Mouse (Mus musculus): ENCODE measurements around the gene Kif6. TPM values are rescaled to one million over a fixed set of nuclear protein-coding genes. Genes with fewer than 3 reads are reported as not detected.

Gene Kif6
- polyA plus RNA-seq, 1 experiment from 2014 or later = 2.3 TPM

GRCm38 (mm10) chr17:49633041-49633440, 18.1 kb downstream of the Kif6 start:
- WGBS = 51% methylated on average over 8 of the region's 8 CpGs
- Histone ChIP-seq H3K4me3 (no peak overlapping the region), H3K9me3 (no peaks in the 10 kb centered on the region), H3K27ac (replicated peaks) (no peak overlapping the region), H3K36me3 (no peaks in the 10 kb centered on the region), H3K4me2 (no peak overlapping the region), H3K4me1 (replicated peaks) (no peaks in the 10 kb centered on the region; the same call in 1 of the 2 replicates), H3K27me3 (no peaks in the 10 kb centered on the region), H3K9ac (no peak overlapping the region)
- ATAC-seq (ENCODE audit: low FRiP score, low read depth) = no peak

GRCm38 (mm10) chr17:49641903-49642302, 27.0 kb downstream of the Kif6 start:
- 93% methylated on average over 6 of the region's 6 CpGs for WGBS
- Histone ChIP-seq H3K9ac (no peak overlapping the region), H3K4me3 (no peak overlapping the region), H3K27me3 (no peaks in the 10 kb centered on the region), H3K27ac (replicated peaks) (no peak overlapping the region), H3K4me1 (replicated peaks) (no peaks in the 10 kb centered on the region), H3K4me2 (no peak overlapping the region), H3K9me3 (no peaks in the 10 kb centered on the region), H3K36me3 (no peaks in the 10 kb centered on the region)
- ATAC-seq (ENCODE audit: low FRiP score, low read depth) = no peak

- Histone ChIP-seq H3K4me1 (replicated peaks) (no peaks in the 10 kb centered on the region), H3K9me3 (no peaks in the 10 kb centered on the region), H3K27ac (replicated peaks) (no peak overlapping the region), H3K9ac (no peak overlapping the region), H3K27me3 (no peaks in the 10 kb centered on the region), H3K4me3 (no peak overlapping the region), H3K36me3 (no peaks in the 10 kb centered on the region), H3K4me2 (no peak overlapping the region)
- ATAC-seq (ENCODE audit: low FRiP score, low read depth) = no peak
- WGBS = 97% methylated on average over 8 of the region's 8 CpGs
Observed at GRCm38 (mm10) chr17:49642336-49642735, 27.4 kb downstream of the Kif6 start.

GRCm38 (mm10) chr17:49642889-49643490, 28.1 kb downstream of the Kif6 start:
- no peak for ATAC-seq (ENCODE audit: low FRiP score, low read depth)
- Histone ChIP-seq H3K36me3 (no peaks in the 10 kb centered on the region), H3K4me1 (replicated peaks) (no peaks in the 10 kb centered on the region), H3K4me2 (no peak overlapping the region), H3K4me3 (no peak overlapping the region), H3K27me3 (no peaks in the 10 kb centered on the region), H3K9me3 (no peaks in the 10 kb centered on the region), H3K9ac (no peak overlapping the region), H3K27ac (replicated peaks) (no peak overlapping the region)
- 74% methylated on average over 11 of the region's 11 CpGs for WGBS

GRCm38 (mm10) chr17:49646267-49646666, 31.3 kb downstream of the Kif6 start:
- H3K9ac ChIP-seq = no peak overlapping the region
- no peak overlapping the region for H3K4me3 ChIP-seq
- over 99% methylated on average over 5 of the region's 5 CpGs for WGBS

GRCm38 (mm10) chr17:49648970-49649369, 34.0 kb downstream of the Kif6 start:
- H3K9me3 ChIP-seq = no peaks in the 10 kb centered on the region
- H3K9ac ChIP-seq = no peak overlapping the region
- no peaks in the 10 kb centered on the region for H3K4me1 ChIP-seq (replicated peaks)
- no peaks in the 10 kb centered on the region for H3K27me3 ChIP-seq
- WGBS = 76% methylated on average over 2 of the region's 2 CpGs
- H3K4me3 ChIP-seq = no peak overlapping the region
- no peak overlapping the region for H3K27ac ChIP-seq (replicated peaks)
- no peak for ATAC-seq (ENCODE audit: low FRiP score, low read depth)
- H3K36me3 ChIP-seq = no peaks in the 10 kb centered on the region
- H3K4me2 ChIP-seq = no peak overlapping the region

More at GRCm38 (mm10) chr17:49646267-49646666, 31.3 kb downstream of the Kif6 start:
- no peak for ATAC-seq (ENCODE audit: low FRiP score, low read depth)
- Histone ChIP-seq H3K4me1 (replicated peaks) (no peaks in the 10 kb centered on the region), H3K9me3 (no peaks in the 10 kb centered on the region), H3K36me3 (no peaks in the 10 kb centered on the region), H3K4me2 (no peak overlapping the region), H3K27me3 (no peaks in the 10 kb centered on the region), H3K27ac (replicated peaks) (no peak overlapping the region)

GRCm38 (mm10) chr17:49649394-49649793, 34.5 kb downstream of the Kif6 start:
- Histone ChIP-seq H3K27me3 (no peaks in the 10 kb centered on the region), H3K36me3 (no peaks in the 10 kb centered on the region), H3K9ac (no peak overlapping the region), H3K27ac (replicated peaks) (no peak overlapping the region), H3K4me1 (replicated peaks) (no peaks in the 10 kb centered on the region), H3K4me2 (no peak overlapping the region), H3K9me3 (no peaks in the 10 kb centered on the region), H3K4me3 (no peak overlapping the region)
- no peak for ATAC-seq (ENCODE audit: low FRiP score, low read depth)
- 89% methylated on average over 7 of the region's 7 CpGs for WGBS

- ATAC-seq (ENCODE audit: low FRiP score, low read depth) = no peak
- 84% methylated on average over 4 of the region's 4 CpGs for WGBS
- Histone ChIP-seq H3K9ac (no peak overlapping the region), H3K9me3 (no peaks in the 10 kb centered on the region), H3K36me3 (no peaks in the 10 kb centered on the region), H3K4me2 (no peak overlapping the region), H3K4me1 (replicated peaks) (no peaks in the 10 kb centered on the region), H3K4me3 (no peak overlapping the region), H3K27ac (replicated peaks) (no peak overlapping the region), H3K27me3 (no peaks in the 10 kb centered on the region)
Observed at GRCm38 (mm10) chr17:49650366-49650765, 35.4 kb downstream of the Kif6 start.

- H3K27ac ChIP-seq (replicated peaks) = no peak overlapping the region
- no peak overlapping the region for H3K9ac ChIP-seq
- WGBS = 38% methylated on average over 3 of the region's 3 CpGs
- H3K4me2 ChIP-seq = no peak overlapping the region
- H3K4me1 ChIP-seq (replicated peaks) = no peaks in the 10 kb centered on the region
- peak; percentile 51 for ATAC-seq (ENCODE audit: low FRiP score, low read depth)
- no peak overlapping the region for H3K4me3 ChIP-seq
- H3K9me3 ChIP-seq = no peaks in the 10 kb centered on the region
- no peaks in the 10 kb centered on the region for H3K36me3 ChIP-seq
- H3K27me3 ChIP-seq = no peaks in the 10 kb centered on the region
Observed at GRCm38 (mm10) chr17:49652357-49652756, 37.4 kb downstream of the Kif6 start.

- Histone ChIP-seq H3K27ac (replicated peaks) (no peak overlapping the region), H3K9me3 (no peaks in the 10 kb centered on the region), H3K4me2 (no peak overlapping the region), H3K4me1 (replicated peaks) (no peaks in the 10 kb centered on the region), H3K36me3 (no peaks in the 10 kb centered on the region), H3K9ac (no peak overlapping the region), H3K4me3 (no peak overlapping the region), H3K27me3 (no peaks in the 10 kb centered on the region)
- 69% methylated on average over 5 of the region's 5 CpGs for WGBS
- ATAC-seq (ENCODE audit: low FRiP score, low read depth) = no peak
Observed at GRCm38 (mm10) chr17:49652800-49653199, 37.9 kb downstream of the Kif6 start.

GRCm38 (mm10) chr17:49661626-49662025, 46.7 kb downstream of the Kif6 start:
- Histone ChIP-seq H3K27me3 (no peaks in the 10 kb centered on the region), H3K9ac (no peak overlapping the region), H3K9me3 (no peaks in the 10 kb centered on the region), H3K27ac (replicated peaks) (no peak overlapping the region), H3K4me2 (no peak overlapping the region), H3K36me3 (no peaks in the 10 kb centered on the region), H3K4me3 (no peak overlapping the region), H3K4me1 (replicated peaks) (no peaks in the 10 kb centered on the region)
- ATAC-seq (ENCODE audit: low FRiP score, low read depth) = no peak
- WGBS = 79% methylated on average over 6 of the region's 6 CpGs

GRCm38 (mm10) chr17:49666728-49667127, 51.8 kb downstream of the Kif6 start:
- peaks cover under 1% of the 10 kb centered on the region; the same call in 1 of the 2 replicates for H3K4me1 ChIP-seq (replicated peaks)
- H3K4me3 ChIP-seq = no peak overlapping the region
- no peak for ATAC-seq (ENCODE audit: low FRiP score, low read depth)
- no peak overlapping the region for H3K27ac ChIP-seq (replicated peaks)
- no peaks in the 10 kb centered on the region for H3K36me3 ChIP-seq
- H3K9me3 ChIP-seq = no peaks in the 10 kb centered on the region
- WGBS = 93% methylated on average over 5 of the region's 5 CpGs
- no peak overlapping the region for H3K9ac ChIP-seq
- no peaks in the 10 kb centered on the region for H3K27me3 ChIP-seq
- no peak overlapping the region for H3K4me2 ChIP-seq

- H3K4me3 ChIP-seq = no peak overlapping the region
- 90% methylated on average over 6 of the region's 6 CpGs for WGBS
- H3K27me3 ChIP-seq = no peaks in the 10 kb centered on the region
- H3K9ac ChIP-seq = no peak overlapping the region
- H3K4me2 ChIP-seq = no peak overlapping the region
- no peaks in the 10 kb centered on the region for H3K36me3 ChIP-seq
- H3K4me1 ChIP-seq (replicated peaks) = peaks cover 7% of the 10 kb centered on the region; the same call in 1 of the 2 replicates
- ATAC-seq (ENCODE audit: low FRiP score, low read depth) = no peak
- H3K9me3 ChIP-seq = no peaks in the 10 kb centered on the region
- no peak overlapping the region for H3K27ac ChIP-seq (replicated peaks)
Observed at GRCm38 (mm10) chr17:49668296-49668695, 53.4 kb downstream of the Kif6 start.
